Mouse (Mus musculus) forebrain, embryonic 14.5 days (tissue): ENCODE results near the gene 1700066M21Rik. TPM values are rescaled to one million over a fixed set of nuclear protein-coding genes. Genes with fewer than 3 reads are reported as not detected.

Source experiments
- ATAC-seq: fragments of 200-750 bp; cut with Nextera tagmentation; 2 replicates; pipeline ENCODE4 v1.8.0; 2017; ENCODE audit warnings: mild to moderate bottlenecking, moderate library complexity
- DNase-seq: peaks from one replicate; pipeline ENCODE4 v3.0.0-alpha.2; 2015; ENCODE audit warnings: low spot score
- H3K27ac ChIP-seq: fragments of 300-500 bp; sonication (generic); 2 replicates; pipeline ENCODE4 v1.5.1; 2014; ENCODE audit warnings: low read depth, mild to moderate bottlenecking, control low read depth, low read length, moderate library complexity
- H3K27me3 ChIP-seq: fragments of 300-500 bp; sonication (generic); replicated peaks from 2 replicates; pipeline ENCODE4 v1.6.1; 2014; ENCODE audit warnings: low read length, control low read depth, mixed read lengths; ENCODE audit not compliant: control insufficient read depth, insufficient read depth
- H3K36me3 ChIP-seq: fragments of 300-500 bp; sonication (generic); 2 replicates; pipeline ENCODE4 v1.6.1; 2014; ENCODE audit warnings: low read length, control low read depth; ENCODE audit not compliant: control insufficient read depth, insufficient read depth
- H3K4me1 ChIP-seq: fragments of 300-500 bp; sonication (generic); 2 replicates; pipeline ENCODE4 v1.6.1; 2014; ENCODE audit warnings: antibody characterized with exemption, low read length, control low read depth; ENCODE audit not compliant: control insufficient read depth, insufficient read depth
- H3K4me2 ChIP-seq: fragments of 300-500 bp; sonication (generic); 2 replicates; pipeline ENCODE4 v1.6.1; 2014; ENCODE audit warnings: mild to moderate bottlenecking, control low read depth, low read length
- H3K4me3 ChIP-seq: fragments of 300-500 bp; sonication (generic); 2 replicates; pipeline ENCODE4 v1.5.1; 2014; ENCODE audit warnings: low read depth, low read length, control low read depth
- H3K9ac ChIP-seq: fragments of 300-500 bp; sonication (generic); 2 replicates; pipeline ENCODE4 v1.6.1; 2014; ENCODE audit warnings: mild to moderate bottlenecking, low read length, control low read depth, moderate library complexity
- H3K9me3 ChIP-seq: fragments of 300-500 bp; sonication (generic); replicated peaks from 2 replicates; pipeline ENCODE4 v1.6.1; 2016; ENCODE audit warnings: low read length, control low read depth, mixed read lengths; ENCODE audit not compliant: control insufficient read depth
- WGBS: fragments of 180-500 bp; shearing (Covaris S2); extraction: QIAGEN DNeasy Blood & Tissue Kit; methylation state at CpG from one replicate; pipeline ENCODE4 v1.1.7; 2014; 5-methylcytosine and 5-hydroxymethylcytosine counted together
- polyA plus RNA-seq: library from polyadenylated mRNA; unstranded; fragments of >200 nt; fragmentation: Nextera tagmentation; extraction: Ambion mirVana; gene quantifications from 2 replicates; pipeline ENCODE4 v1.2.1, GENCODE M21; 2014

Gene 1700066M21Rik
- polyA plus RNA-seq, 1 experiment from 2014 or later, result 30.3 TPM

- 20% methylated on average over 2 of the region's 2 CpGs for WGBS
- no peaks in the 10 kb centered on the region for H3K9me3 ChIP-seq
- no peaks in the 10 kb centered on the region for H3K27me3 ChIP-seq
- H3K27ac ChIP-seq, result no peak overlapping the region; the same call in 1 of the 2 replicates
- peak; percentile 95 for DNase-seq
- H3K4me3 ChIP-seq, result no peak overlapping the region
- no peak overlapping the region for H3K4me2 ChIP-seq
- H3K4me1 ChIP-seq, result peaks cover 9% of the 10 kb centered on the region
- peaks cover 14% of the 10 kb centered on the region; the same call in 1 of the 2 replicates for H3K36me3 ChIP-seq
- peak; percentile 96 for ATAC-seq
- no peak overlapping the region for H3K9ac ChIP-seq
Observed at GRCm38 (mm10) chr1:57387876-57388275, 10.5 kb downstream of the 1700066M21Rik start.

DNA sequence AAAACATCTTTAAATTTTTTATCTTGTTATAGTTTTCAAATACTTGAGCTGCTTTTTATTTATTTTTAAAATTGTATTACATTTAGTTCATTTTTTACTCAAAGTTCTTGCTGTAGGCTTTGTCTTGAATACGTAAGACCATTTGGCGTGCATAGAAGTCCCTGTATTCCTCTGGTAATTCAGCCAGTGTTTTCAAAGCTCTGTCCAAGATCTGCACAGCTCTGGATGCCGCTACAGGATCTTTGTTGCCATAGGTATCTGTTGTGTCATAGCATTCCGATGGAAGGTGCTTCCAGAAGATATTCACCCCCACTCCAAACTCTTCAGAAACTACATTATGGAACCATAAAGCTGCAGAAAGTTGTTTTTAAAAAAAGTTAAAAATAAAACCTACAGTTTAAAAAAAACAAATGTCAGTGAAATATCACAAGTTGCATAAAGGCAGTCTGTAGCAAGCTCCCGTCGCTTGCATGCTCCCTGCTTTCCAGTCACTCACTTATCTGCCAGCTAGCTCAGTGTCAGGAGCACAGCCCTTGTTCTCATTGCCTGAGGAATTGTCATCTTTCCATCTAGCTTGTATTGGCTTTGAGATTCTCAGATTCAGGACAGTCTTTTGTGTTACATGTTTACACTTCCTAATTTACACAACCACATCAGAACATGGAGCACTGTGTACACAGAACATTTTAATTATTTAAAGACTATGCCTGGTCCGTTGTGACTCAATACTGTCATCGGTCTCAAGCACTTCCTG lies 11.2 kb downstream of the 1700066M21Rik start:
- H3K4me2 ChIP-seq, result no peak overlapping the region
- H3K4me1 ChIP-seq, result peaks cover 9% of the 10 kb centered on the region
- no peak overlapping the region for H3K9ac ChIP-seq
- DNase-seq (peak; percentile 15), ATAC-seq (peak; percentile 70; the same call in 1 of the 2 replicates)
- no peaks in the 10 kb centered on the region for H3K27me3 ChIP-seq
- no peaks in the 10 kb centered on the region for H3K9me3 ChIP-seq
- 76% methylated on average over 8 of the region's 8 CpGs for WGBS
- H3K4me3 ChIP-seq, result no peak overlapping the region
- H3K36me3 ChIP-seq, result peaks cover 17% of the 10 kb centered on the region; the same call in 1 of the 2 replicates
- H3K27ac ChIP-seq, result peak overlapping the region; percentile 31

- Histone ChIP-seq H3K27me3 (no peaks in the 10 kb centered on the region), H3K9ac (no peak overlapping the region), H3K9me3 (no peaks in the 10 kb centered on the region), H3K4me1 (peaks cover 9% of the 10 kb centered on the region), H3K36me3 (peaks cover 29% of the 10 kb centered on the region), H3K4me3 (no peak overlapping the region), H3K4me2 (no peak overlapping the region), H3K27ac (no peak overlapping the region)
- 90% methylated on average over 4 of the region's 4 CpGs for WGBS
- DNase-seq (no peak), ATAC-seq (no peak)
Observed at GRCm38 (mm10) chr1:57390993-57391790, 13.8 kb downstream of the 1700066M21Rik start.

DNA sequence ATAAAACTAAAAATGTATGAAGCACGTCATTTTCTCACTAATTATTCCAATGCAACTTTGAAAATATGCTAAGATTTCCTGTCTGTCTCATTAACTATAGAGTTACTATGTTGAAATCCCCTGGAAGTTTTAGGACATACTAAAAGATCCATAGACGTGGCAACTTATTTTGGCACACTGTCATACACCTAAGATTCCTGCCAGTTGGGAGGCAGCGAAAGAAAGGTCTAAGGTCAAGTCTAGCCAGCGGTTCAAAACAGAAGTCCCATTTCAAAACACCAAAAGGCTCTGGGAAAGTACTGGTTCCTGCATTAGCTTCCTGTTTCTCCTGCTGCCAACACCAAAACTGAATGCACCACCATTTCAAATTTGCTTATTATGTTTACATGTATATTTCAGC lies 15.0 kb downstream of the 1700066M21Rik start:
- WGBS, result 88% methylated on average over 4 of the region's 4 CpGs
- no peak overlapping the region for H3K4me2 ChIP-seq
- ATAC-seq, result no peak
- peaks cover 7% of the 10 kb centered on the region for H3K4me1 ChIP-seq
- no peaks in the 10 kb centered on the region for H3K9me3 ChIP-seq
- H3K27me3 ChIP-seq, result no peaks in the 10 kb centered on the region
- no peak for DNase-seq
- H3K4me3 ChIP-seq, result no peak overlapping the region
- H3K27ac ChIP-seq, result no peak overlapping the region
- no peak overlapping the region for H3K9ac ChIP-seq
- H3K36me3 ChIP-seq, result peaks cover 38% of the 10 kb centered on the region

DNA sequence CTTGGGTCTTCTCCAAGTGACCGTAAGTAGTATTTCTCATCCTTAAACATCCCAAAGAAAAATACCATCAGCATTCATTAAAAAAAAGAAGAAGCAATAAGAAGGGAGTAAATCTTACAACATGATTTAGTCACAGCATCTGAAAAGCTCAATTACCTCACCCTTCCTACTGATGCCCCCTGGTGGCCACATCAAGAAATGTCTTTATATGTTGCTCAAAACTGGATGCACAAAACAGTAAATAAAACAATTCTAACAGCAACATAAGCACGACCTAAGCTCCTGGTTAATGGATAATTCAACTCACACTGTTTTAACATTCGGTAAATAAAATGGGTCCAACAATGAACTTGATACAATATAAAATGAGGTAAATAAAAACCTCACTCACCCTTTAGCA lies 16.6 kb downstream of the 1700066M21Rik start:
- Histone ChIP-seq H3K27me3 (no peaks in the 10 kb centered on the region), H3K36me3 (peaks cover 36% of the 10 kb centered on the region), H3K4me1 (0 out of 2 replicates have a peak, but pooled peaks cover under 1% of the 10 kb centered on the region), H3K27ac (no peak overlapping the region), H3K9ac (no peak overlapping the region), H3K9me3 (no peaks in the 10 kb centered on the region), H3K4me3 (no peak overlapping the region), H3K4me2 (no peak overlapping the region)
- peak; percentile 40; the same call in 1 of the 2 replicates for ATAC-seq
- DNase-seq, result peak; percentile 73
- WGBS, result 63% methylated on average over 3 of the region's 3 CpGs

GRCm38 (mm10) chr1:57400321-57400720 lies 22.9 kb downstream of the 1700066M21Rik start:
- ATAC-seq (no peak), DNase-seq (no peak)
- no peaks in the 10 kb centered on the region for H3K4me1 ChIP-seq
- H3K9ac ChIP-seq, result no peak overlapping the region
- no peaks in the 10 kb centered on the region for H3K9me3 ChIP-seq
- 92% methylated on average over 2 of the region's 2 CpGs for WGBS
- H3K27ac ChIP-seq, result no peak overlapping the region
- H3K4me2 ChIP-seq, result no peak overlapping the region
- H3K27me3 ChIP-seq, result no peaks in the 10 kb centered on the region
- H3K36me3 ChIP-seq, result peaks cover 28% of the 10 kb centered on the region
- H3K4me3 ChIP-seq, result no peak overlapping the region

- Histone ChIP-seq H3K4me1 (no peaks in the 10 kb centered on the region), H3K27me3 (no peaks in the 10 kb centered on the region), H3K9ac (no peak overlapping the region), H3K36me3 (peaks cover 25% of the 10 kb centered on the region), H3K9me3 (no peaks in the 10 kb centered on the region), H3K4me3 (no peak overlapping the region), H3K27ac (no peak overlapping the region), H3K4me2 (no peak overlapping the region)
- DNase-seq, result no peak
- WGBS, result 86% methylated on average over 2 of the region's 2 CpGs
- ATAC-seq, result no peak
Observed at GRCm38 (mm10) chr1:57400877-57401276, 23.5 kb downstream of the 1700066M21Rik start.

DNA sequence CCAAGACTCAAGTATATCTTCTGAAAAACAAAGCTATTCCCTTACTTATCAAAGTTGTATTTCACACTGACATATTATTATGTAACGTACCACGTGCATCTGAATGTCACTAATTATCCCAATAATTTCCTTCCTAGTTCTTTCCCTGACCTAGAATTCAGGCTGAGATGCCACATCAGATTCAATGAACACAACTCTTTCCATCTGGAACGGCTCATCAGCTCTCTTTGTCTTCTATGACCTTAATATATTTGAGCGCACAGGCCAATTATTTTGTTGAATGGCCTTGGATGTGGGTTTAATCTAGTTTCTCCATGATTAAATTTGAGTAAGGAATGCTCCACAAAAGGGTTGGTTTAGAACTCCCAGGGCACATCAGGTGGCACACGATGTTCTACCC lies 24.7 kb downstream of the 1700066M21Rik start:
- Histone ChIP-seq H3K9me3 (no peaks in the 10 kb centered on the region), H3K27ac (no peak overlapping the region), H3K27me3 (no peaks in the 10 kb centered on the region), H3K4me1 (no peaks in the 10 kb centered on the region), H3K36me3 (peaks cover 18% of the 10 kb centered on the region; the same call in 1 of the 2 replicates), H3K4me2 (no peak overlapping the region), H3K4me3 (no peak overlapping the region), H3K9ac (no peak overlapping the region)
- DNase-seq (no peak), ATAC-seq (no peak)
- WGBS, result 82% methylated on average over 5 of the region's 5 CpGs
